Mouse (Mus musculus): ENCODE measurements around the gene Nkd1.

DNA sequence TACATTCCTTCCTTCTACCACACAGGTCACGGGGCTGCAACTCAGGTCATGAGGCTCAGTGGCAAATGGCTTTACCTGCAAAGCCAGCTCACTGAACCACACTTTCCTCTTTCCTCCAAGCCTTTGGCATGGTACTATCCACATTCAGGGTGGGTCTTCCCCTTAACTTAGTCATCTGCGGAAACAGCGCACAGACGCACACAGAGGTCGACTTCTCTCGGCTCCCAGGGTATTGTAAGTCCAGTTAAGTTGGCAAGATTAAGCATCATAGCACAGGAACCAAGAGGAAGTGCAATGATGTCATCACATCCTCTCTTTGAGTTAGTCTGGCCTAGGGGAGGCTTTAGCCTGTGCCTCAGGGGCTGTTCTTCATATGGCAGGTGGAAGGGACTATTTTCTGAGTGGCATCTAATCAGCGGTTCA is 112.2 kb downstream of the Nkd1 start:
- no peak for TF ChIP-seq CTCF (IDR thresholded peaks at IDR 0.05)
- peak; percentile 41; the same call in 1 of the 2 replicates for TF ChIP-seq POLR2A (IDR thresholded peaks at IDR 0.05; ENCODE audit: insufficient read depth, low read depth, low read length)

All from heart, adult 2 months (tissue).